Mouse (Mus musculus) naive thymus-derived CD4-positive, alpha-beta T cell, adult 2 months (primary cell): ENCODE measurements at regions not wholly inside any gene's neighbourhood (a gene's known extent, or its start where the extent isn't known, plus 50 kb on each side); places are given as distances from the start of the nearest gene placed in this dataset.

Source experiments
- DNase-seq: peaks from one replicate; pipeline ENCODE4 v3.0.0-alpha.2; 2011; ENCODE audit warnings: low read depth

GRCm38 (mm10) chr7:98768460-98768859, 65.6 kb downstream of the Thap12 start:
- DNase-seq: no peak

- DNase-seq: no peak
These were observed 65.7 kb upstream of the Wnt11 start for GRCm38 (mm10) chr7:98769111-98769734.

GRCm38 (mm10) chr7:98770257-98770890, 64.5 kb upstream of the Wnt11 start:
- DNase-seq: peak; percentile 37

- no peak for DNase-seq
These were observed 63.7 kb upstream of the Wnt11 start for GRCm38 (mm10) chr7:98771134-98771775.

GRCm38 (mm10) chr7:98774597-98774996, 60.3 kb upstream of the Wnt11 start:
- DNase-seq: no peak

GRCm38 (mm10) chr7:98775031-98775430, 59.9 kb upstream of the Wnt11 start:
- no peak for DNase-seq

GRCm38 (mm10) chr7:98777304-98777849, 57.5 kb upstream of the Wnt11 start:
- no peak for DNase-seq

- peak; percentile 77 for DNase-seq
These were observed 56.0 kb upstream of the Wnt11 start for GRCm38 (mm10) chr7:98778929-98779328.

- no peak for DNase-seq
These were observed 51.4 kb upstream of the Wnt11 start for GRCm38 (mm10) chr7:98783521-98783920.

- no peak for DNase-seq
These were observed 51.0 kb upstream of the Wnt11 start for GRCm38 (mm10) chr7:98783954-98784353.

GRCm38 (mm10) chr7:98784369-98784931, 50.5 kb upstream of the Wnt11 start:
- DNase-seq: no peak
